Mouse (Mus musculus): ENCODE data around the gene Rpl18. TPM values are rescaled to one million over a fixed set of nuclear protein-coding genes. Genes with fewer than 3 reads are reported as not detected.

Gene Rpl18
- polyA plus RNA-seq, 1 experiment from 2014 or later: 631 TPM

- WGBS: 86% methylated on average over 19 of the region's 19 CpGs
- Histone ChIP-seq H3K4me1 (ENCODE audit: control insufficient read depth, insufficient read depth, low read length) (peaks cover 37% of the 10 kb centered on the region), H3K9me3 (ENCODE audit: control insufficient read depth, low read length) (no peaks in the 10 kb centered on the region), H3K4me2 (ENCODE audit: low read length) (peak overlapping the region; percentile 96), H3K36me3 (ENCODE audit: control insufficient read depth, insufficient read depth, low read length) (peaks cover 46% of the 10 kb centered on the region), H3K27ac (replicated peaks; ENCODE audit: low read depth, low read length) (peak overlapping the region; percentile 43), H3K27me3 (ENCODE audit: control insufficient read depth, insufficient read depth, low read length) (no peaks in the 10 kb centered on the region), H3K9ac (replicated peaks; ENCODE audit: low read length) (no peak overlapping the region; the same call in 1 of the 2 replicates), H3K4me3 (replicated peaks; ENCODE audit: low read depth, low read length) (peak overlapping the region; percentile 66)
- ATAC-seq (ENCODE audit: low FRiP score, low TSS enrichment) (no peak), DNase-seq (no peak)
These were observed 643 bp downstream of the Rpl18 start for GRCm38 (mm10) chr7:45715741-45716459.

DNA sequence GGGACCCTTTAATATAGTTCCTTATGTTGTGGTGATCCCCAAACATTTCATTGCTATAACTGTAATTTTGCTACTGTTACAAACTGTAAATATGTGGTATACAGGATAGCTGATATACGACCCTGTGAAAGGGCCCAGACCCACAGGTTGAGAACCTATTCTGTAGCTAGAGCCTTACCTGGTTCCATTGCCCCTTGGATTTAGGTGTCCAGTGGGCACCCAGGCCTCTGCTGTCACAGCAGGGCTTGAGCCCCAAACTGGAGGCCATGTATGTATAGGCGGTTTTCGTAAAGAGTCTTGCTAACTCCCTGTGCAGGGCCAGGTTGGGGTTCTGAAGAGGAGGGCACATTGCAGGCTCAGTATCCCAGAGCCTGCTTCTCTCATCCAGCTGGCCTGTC, 1.2 kb downstream of the Rpl18 start:
- Histone ChIP-seq H3K27ac (replicated peaks; ENCODE audit: low read depth, low read length) (no peak overlapping the region), H3K27me3 (ENCODE audit: control insufficient read depth, insufficient read depth, low read length) (no peaks in the 10 kb centered on the region), H3K4me2 (ENCODE audit: low read length) (peak overlapping the region; percentile 96), H3K4me3 (replicated peaks; ENCODE audit: low read depth, low read length) (peak overlapping the region; percentile 90), H3K9ac (replicated peaks; ENCODE audit: low read length) (peak overlapping the region; percentile 73; the same call in 1 of the 2 replicates), H3K4me1 (ENCODE audit: control insufficient read depth, insufficient read depth, low read length) (peaks cover 37% of the 10 kb centered on the region), H3K36me3 (ENCODE audit: control insufficient read depth, insufficient read depth, low read length) (peaks cover 46% of the 10 kb centered on the region), H3K9me3 (ENCODE audit: control insufficient read depth, low read length) (no peaks in the 10 kb centered on the region)
- no peak for ATAC-seq (ENCODE audit: low FRiP score, low TSS enrichment)
- DNase-seq: no peak
- WGBS: 89% methylated on average over 3 of the region's 3 CpGs

DNA sequence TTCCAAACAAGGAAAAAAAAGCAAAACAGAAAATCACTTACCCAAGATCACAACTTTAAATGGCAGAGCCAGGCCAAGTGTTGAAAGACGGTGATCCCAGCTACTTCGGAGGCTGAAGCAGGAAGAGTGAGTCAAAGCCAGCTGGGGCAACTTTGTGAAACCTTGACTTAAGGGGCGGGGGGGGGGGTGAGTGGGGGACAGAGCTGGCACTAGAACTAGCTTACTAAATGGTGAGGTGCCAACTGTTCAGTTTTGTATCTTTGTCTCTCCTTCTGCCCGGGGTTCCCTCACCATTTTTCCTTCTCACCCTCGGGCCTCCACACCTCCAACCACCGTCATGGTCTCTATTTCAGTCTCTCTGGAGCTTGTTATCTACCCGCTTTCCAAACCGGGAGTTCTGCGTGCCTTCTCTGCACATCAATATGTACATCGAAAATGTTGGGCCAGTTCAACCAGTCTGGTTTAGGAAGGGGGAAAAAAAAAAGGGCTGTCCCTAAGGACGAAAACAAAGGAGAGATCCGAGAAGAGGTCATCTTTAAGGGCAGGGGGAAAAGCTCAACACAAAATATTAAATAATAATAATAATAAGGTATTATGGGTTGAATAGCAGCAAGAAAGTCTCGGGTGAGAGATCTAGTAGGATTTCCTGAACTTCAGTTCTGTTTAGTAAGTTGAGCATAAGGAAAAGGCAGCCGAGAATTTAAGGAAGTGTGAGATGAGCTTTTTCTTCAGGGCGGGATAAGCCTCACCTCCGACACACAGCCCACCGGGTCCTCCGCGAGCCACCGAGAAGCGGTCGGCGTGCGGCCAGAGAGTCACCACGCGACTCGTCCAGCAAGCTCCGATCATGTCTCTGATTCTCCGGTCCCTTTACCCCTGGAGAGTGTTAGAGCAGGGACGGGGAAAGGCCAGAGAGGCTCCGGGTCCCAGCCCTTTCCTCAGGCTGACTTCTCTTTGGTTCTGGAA, 2.0 kb downstream of the Rpl18 start:
- no peak for DNase-seq
- Histone ChIP-seq H3K4me2 (ENCODE audit: low read length) (peak overlapping the region; percentile 96), H3K27me3 (ENCODE audit: control insufficient read depth, insufficient read depth, low read length) (no peaks in the 10 kb centered on the region), H3K4me3 (replicated peaks; ENCODE audit: low read depth, low read length) (peak overlapping the region; percentile 90), H3K9me3 (ENCODE audit: control insufficient read depth, low read length) (no peaks in the 10 kb centered on the region), H3K36me3 (ENCODE audit: control insufficient read depth, insufficient read depth, low read length) (peaks cover 46% of the 10 kb centered on the region), H3K4me1 (ENCODE audit: control insufficient read depth, insufficient read depth, low read length) (peaks cover 37% of the 10 kb centered on the region), H3K27ac (replicated peaks; ENCODE audit: low read depth, low read length) (peak overlapping the region; percentile 92), H3K9ac (replicated peaks; ENCODE audit: low read length) (peak overlapping the region; percentile 73)
- 13% methylated on average over 31 of the region's 31 CpGs for WGBS
- peak; percentile 32 for ATAC-seq (ENCODE audit: low FRiP score, low TSS enrichment)

- ATAC-seq (ENCODE audit: low FRiP score, low TSS enrichment): peak; percentile 77
- Histone ChIP-seq H3K9me3 (ENCODE audit: control insufficient read depth, low read length) (no peaks in the 10 kb centered on the region), H3K27ac (replicated peaks; ENCODE audit: low read depth, low read length) (peak within 1 kb of the TSS; percentile 92), H3K9ac (replicated peaks; ENCODE audit: low read length) (peak within 1 kb of the TSS; percentile 89), H3K4me2 (ENCODE audit: low read length) (peak within 1 kb of the TSS; percentile 96), H3K4me1 (ENCODE audit: control insufficient read depth, insufficient read depth, low read length) (peaks cover 37% of the 10 kb centered on the region), H3K4me3 (replicated peaks; ENCODE audit: low read depth, low read length) (peak within 1 kb of the TSS; percentile 90), H3K36me3 (ENCODE audit: control insufficient read depth, insufficient read depth, low read length) (peaks cover 46% of the 10 kb centered on the region), H3K27me3 (ENCODE audit: control insufficient read depth, insufficient read depth, low read length) (no peaks in the 10 kb centered on the region)
- DNase-seq: peak; percentile 100
- WGBS: 0% methylated on average over 41 of the region's 41 CpGs
These were observed 2.7 kb downstream of the Rpl18 start, which contains the start of gene Sphk2 for GRCm38 (mm10) chr7:45717918-45718297. Gene Sphk2 (minus strand): TSS chr7:45718002.

DNA sequence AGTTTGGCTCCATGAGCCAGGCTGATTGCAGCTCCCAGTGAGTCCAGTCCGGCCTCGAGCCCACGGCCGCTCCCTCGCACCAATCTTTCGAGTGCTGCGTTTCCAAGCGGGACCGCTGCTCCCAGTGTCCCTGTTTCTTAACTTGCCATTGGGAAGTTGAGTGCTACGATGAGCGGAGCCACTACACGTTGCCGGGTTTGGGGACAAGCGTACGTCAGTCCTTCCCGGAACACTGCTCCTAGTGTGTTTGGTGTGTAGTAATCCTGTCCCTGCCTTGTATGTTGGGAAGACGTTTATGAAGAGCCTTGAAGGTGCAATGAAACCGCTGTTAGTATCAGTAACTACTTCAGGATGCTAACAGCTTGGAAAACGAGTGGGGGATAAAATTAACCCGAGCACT, 3.1 kb downstream of the Rpl18 start:
- Histone ChIP-seq H3K9me3 (ENCODE audit: control insufficient read depth, low read length) (no peaks in the 10 kb centered on the region), H3K27me3 (ENCODE audit: control insufficient read depth, insufficient read depth, low read length) (no peaks in the 10 kb centered on the region), H3K4me3 (replicated peaks; ENCODE audit: low read depth, low read length) (peak overlapping the region; percentile 90), H3K27ac (replicated peaks; ENCODE audit: low read depth, low read length) (peak overlapping the region; percentile 92), H3K9ac (replicated peaks; ENCODE audit: low read length) (peak overlapping the region; percentile 89), H3K4me1 (ENCODE audit: control insufficient read depth, insufficient read depth, low read length) (peaks cover 37% of the 10 kb centered on the region), H3K4me2 (ENCODE audit: low read length) (peak overlapping the region; percentile 91), H3K36me3 (ENCODE audit: control insufficient read depth, insufficient read depth, low read length) (peaks cover 46% of the 10 kb centered on the region)
- ATAC-seq (ENCODE audit: low FRiP score, low TSS enrichment): no peak
- under 1% methylated on average over 20 of the region's 20 CpGs for WGBS
- no peak for DNase-seq

- DNase-seq (no peak), ATAC-seq (ENCODE audit: low FRiP score, low TSS enrichment) (no peak)
- Histone ChIP-seq H3K9me3 (ENCODE audit: control insufficient read depth, low read length) (no peaks in the 10 kb centered on the region), H3K27ac (replicated peaks; ENCODE audit: low read depth, low read length) (0 out of 2 replicates have a peak overlapping the region, but pooled peaks have one; percentile 92), H3K4me2 (ENCODE audit: low read length) (peak overlapping the region; percentile 91), H3K4me1 (ENCODE audit: control insufficient read depth, insufficient read depth, low read length) (peaks cover 36% of the 10 kb centered on the region), H3K4me3 (replicated peaks; ENCODE audit: low read depth, low read length) (peak overlapping the region; percentile 90), H3K9ac (replicated peaks; ENCODE audit: low read length) (peak overlapping the region; percentile 89), H3K27me3 (ENCODE audit: control insufficient read depth, insufficient read depth, low read length) (no peaks in the 10 kb centered on the region), H3K36me3 (ENCODE audit: control insufficient read depth, insufficient read depth, low read length) (peaks cover 52% of the 10 kb centered on the region)
- 84% methylated on average over 10 of the region's 10 CpGs for WGBS
These were observed 3.9 kb downstream of the Rpl18 start for GRCm38 (mm10) chr7:45719180-45719579.

- Histone ChIP-seq H3K4me1 (ENCODE audit: control insufficient read depth, insufficient read depth, low read length) (peaks cover 29% of the 10 kb centered on the region), H3K9me3 (ENCODE audit: control insufficient read depth, low read length) (no peaks in the 10 kb centered on the region)
These were observed 4.6 kb downstream of the Rpl18 start for GRCm38 (mm10) chr7:45719738-45720412.

More at GRCm38 (mm10) chr7:45719738-45720412, 4.6 kb downstream of the Rpl18 start:
- no peak overlapping the region; the same call in 1 of the 2 replicates for H3K9ac ChIP-seq (replicated peaks; ENCODE audit: low read length)
- H3K36me3 ChIP-seq (ENCODE audit: control insufficient read depth, insufficient read depth, low read length): peaks cover 59% of the 10 kb centered on the region
- 93% methylated on average over 15 of the region's 16 CpGs for WGBS
- no peak overlapping the region for H3K27ac ChIP-seq (replicated peaks; ENCODE audit: low read depth, low read length)
- no peak for DNase-seq
- no peak overlapping the region for H3K4me3 ChIP-seq (replicated peaks; ENCODE audit: low read depth, low read length)
- ATAC-seq (ENCODE audit: low FRiP score, low TSS enrichment): no peak
- no peaks in the 10 kb centered on the region for H3K27me3 ChIP-seq (ENCODE audit: control insufficient read depth, insufficient read depth, low read length)
- no peak overlapping the region for H3K4me2 ChIP-seq (ENCODE audit: low read length)
